Mouse (Mus musculus) brown adipose tissue, adult 24 weeks (tissue): ENCODE measurements around the gene Patz1. TPM values are rescaled to one million over a fixed set of nuclear protein-coding genes. Genes with fewer than 3 reads are reported as not detected.
A peak's percentile ranks its signal among the peaks of the same experiment; 100 is the strongest.

Source experiments
- H3K27ac ChIP-seq: fragments of 200-500 bp; replicated peaks from 2 replicates; pipeline ENCODE4 v1.5.1; 2012; ENCODE audit warnings: low read depth, mild to moderate bottlenecking, low read length
- H3K4me1 ChIP-seq: fragments of 200-500 bp; 2 replicates; pipeline ENCODE4 v1.6.1; 2012; ENCODE audit warnings: low read length, mixed read lengths; ENCODE audit not compliant: control insufficient read depth, insufficient read depth, insufficient read length
- H3K4me3 ChIP-seq: fragments of 200-500 bp; 2 replicates; pipeline ENCODE4 v1.5.1; 2012; ENCODE audit warnings: low read depth, mild to moderate bottlenecking, low read length, moderate library complexity; ENCODE audit not compliant: insufficient read depth
- polyA plus RNA-seq: library from polyadenylated mRNA; stranded (reverse); fragments of >200 nt; gene quantifications from 2 replicates; pipeline ENCODE4 v1.2.4, GENCODE M21; 2012; ENCODE audit not compliant: missing spikeins, insufficient read depth, insufficient read length

Gene Patz1
- polyA plus RNA-seq, 1 experiment: 4.0 TPM

DNA sequence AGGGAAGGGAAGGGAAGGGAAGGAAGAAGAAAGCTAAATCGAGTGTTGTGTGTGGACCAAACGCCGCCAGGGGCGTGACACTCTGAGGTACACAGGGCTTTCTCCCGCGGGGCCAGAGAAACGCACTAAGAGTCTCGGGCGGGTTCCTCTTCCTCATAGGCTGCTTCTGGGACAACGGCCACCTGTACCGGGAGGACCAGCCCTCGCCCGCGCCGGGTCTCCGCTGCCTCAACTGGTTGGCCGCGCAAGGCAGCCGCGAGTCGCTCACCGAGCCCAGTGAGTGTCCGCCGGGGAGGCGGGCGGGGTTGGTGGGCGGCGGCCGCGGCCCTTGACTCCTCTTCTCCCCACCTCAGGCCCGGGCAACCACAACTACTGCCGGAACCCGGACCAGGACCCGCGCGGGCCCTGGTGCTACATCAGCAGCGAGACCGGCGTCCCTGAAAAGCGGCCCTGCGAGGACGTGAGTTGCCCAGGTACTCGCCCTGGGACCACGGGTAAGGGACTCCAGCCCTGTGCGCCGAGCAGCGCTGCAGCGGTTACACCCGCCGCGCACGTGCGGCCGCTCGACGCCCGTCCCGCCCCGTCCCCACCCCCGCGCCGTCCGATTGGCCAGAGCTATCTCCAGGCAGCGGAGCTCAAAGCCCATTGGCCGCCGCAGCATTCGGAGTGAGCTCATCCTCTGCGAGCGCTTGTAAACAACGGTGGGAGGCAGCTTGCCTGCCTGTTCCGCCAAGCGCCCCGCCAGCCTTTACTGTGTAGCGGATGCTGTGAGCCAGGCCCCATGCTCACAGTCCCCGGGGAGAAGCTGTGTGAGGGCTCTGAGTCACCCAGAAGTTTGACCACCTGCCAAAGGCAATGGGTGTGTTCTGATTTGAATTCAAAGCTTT is 43.3 kb downstream of the Patz1 start:
- Histone ChIP-seq H3K27ac (peak overlapping the region; percentile 76), H3K4me3 (peak overlapping the region; percentile 61), H3K4me1 (peaks cover 30% of the 10 kb centered on the region)

DNA sequence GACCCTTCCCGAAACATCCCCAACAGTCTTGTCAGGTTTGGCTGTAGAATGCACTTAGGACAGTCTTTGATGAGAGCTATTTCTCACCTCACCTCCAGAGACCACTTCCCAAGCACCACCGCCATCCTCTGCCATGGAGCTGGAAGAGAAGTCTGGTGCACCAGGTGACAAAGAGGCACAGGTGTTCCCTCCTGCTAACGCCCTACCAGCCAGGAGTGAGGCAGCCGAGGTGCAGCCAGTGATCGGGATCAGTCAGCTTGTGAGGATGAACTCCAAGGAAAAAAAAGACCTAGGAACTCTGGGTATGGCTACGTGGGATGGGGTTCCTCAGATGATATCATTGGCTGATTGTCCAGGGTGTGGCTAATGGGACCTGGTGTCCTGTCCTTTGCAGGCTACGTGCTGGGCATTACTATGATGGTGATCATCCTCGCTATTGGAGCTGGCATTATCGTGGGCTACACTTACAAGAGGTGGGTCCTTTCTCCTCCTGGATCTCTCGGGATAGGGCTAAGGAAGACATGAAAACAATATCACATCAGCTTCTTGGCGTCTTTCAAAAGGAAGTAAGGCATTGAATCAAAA is 44.5 kb downstream of the Patz1 start:
- Histone ChIP-seq H3K4me3 (no peak overlapping the region), H3K27ac (peak overlapping the region; percentile 76), H3K4me1 (peaks cover 37% of the 10 kb centered on the region)

DNA sequence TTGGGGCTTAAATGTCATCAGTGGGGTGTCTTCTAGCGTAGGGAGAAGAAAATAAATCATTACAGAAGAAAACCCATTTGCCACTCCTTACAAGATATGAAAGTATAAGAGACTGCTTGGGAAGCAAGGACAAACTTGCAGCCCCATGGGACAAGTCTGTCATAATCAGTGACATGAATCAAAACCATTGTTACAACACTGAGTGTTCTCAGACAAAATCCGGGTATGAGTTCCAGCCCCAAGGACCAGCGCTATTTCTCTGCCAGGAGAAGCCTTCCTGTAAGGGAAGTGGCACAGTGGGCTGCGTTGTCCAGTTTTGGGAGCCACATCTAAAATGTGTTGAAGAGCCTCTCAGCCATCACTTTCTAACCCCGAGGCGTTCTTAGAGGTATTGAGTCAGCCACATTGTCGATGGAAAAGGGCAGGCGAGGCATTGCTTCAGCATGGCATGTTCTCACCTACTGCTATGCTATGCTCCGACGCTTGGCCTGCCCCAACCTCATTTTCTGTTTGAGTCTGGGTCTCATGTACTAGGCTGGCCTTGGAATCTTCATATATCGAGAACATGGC is 45.6 kb downstream of the Patz1 start:
- Histone ChIP-seq H3K4me1 (peaks cover 37% of the 10 kb centered on the region), H3K4me3 (no peak overlapping the region), H3K27ac (peak overlapping the region; percentile 25; the same call in 1 of the 2 replicates)

DNA sequence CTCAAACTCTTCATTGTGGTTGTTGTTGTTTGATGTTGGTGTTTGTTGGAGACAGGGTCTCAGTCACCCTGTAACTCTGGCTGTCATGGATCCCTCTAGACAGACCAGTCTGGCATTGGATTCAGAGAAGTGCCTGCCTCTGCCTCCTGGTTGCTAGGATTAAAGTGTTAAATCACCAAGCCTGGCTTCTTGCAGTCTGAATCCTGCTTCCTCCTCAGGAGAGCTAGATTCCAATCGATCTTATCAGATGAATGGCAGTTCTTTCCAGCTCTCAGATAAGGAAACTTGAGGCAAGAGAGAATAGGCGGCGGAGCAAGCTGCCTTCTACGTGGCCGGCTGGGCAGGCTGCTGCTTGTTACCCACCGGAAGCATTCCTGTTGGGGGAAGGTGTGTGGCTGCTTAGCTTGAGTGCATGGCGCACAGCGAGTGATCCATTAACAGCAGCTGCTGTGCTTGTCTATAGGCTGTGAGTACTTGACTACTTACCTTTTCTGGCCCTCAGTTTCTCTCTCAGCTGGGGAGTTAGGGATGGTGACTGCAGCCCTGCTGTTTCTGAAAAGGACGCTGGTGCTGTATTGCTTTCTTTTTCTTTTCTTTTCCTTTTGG is 46.1 kb downstream of the Patz1 start:
- peaks cover 37% of the 10 kb centered on the region for H3K4me1 ChIP-seq
- H3K27ac ChIP-seq: peak overlapping the region; percentile 25; the same call in 1 of the 2 replicates
- H3K4me3 ChIP-seq: no peak overlapping the region

DNA sequence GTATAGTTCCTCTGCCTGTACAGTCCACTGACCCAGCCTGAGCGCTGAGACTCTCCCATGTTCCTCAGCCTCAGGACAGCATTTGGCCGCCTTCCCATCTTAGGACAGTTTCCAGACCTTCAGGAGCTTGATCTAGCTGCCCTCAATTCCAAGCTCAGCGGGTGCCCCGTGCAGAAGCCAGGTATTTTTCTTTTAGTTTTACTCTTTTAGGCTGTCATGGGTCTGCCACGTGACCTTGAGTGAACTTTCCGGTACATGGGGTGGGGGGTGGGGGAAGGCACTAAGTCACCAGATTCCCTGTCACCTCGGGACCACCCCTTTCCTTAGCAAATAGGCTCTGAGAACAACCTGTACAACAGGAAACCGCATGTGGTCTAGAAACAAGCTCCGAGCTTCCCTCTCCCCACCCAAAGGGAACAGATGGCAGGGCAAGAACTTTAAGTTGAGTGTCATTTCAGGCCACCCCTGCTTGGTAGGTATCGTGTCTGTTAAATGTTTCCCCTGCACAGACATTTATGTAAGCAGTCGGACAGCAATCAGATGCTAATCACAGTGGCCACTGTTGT is 47.1 kb downstream of the Patz1 start:
- Histone ChIP-seq H3K4me1 (peaks cover 37% of the 10 kb centered on the region), H3K27ac (peak overlapping the region; percentile 51), H3K4me3 (no peak overlapping the region)

DNA sequence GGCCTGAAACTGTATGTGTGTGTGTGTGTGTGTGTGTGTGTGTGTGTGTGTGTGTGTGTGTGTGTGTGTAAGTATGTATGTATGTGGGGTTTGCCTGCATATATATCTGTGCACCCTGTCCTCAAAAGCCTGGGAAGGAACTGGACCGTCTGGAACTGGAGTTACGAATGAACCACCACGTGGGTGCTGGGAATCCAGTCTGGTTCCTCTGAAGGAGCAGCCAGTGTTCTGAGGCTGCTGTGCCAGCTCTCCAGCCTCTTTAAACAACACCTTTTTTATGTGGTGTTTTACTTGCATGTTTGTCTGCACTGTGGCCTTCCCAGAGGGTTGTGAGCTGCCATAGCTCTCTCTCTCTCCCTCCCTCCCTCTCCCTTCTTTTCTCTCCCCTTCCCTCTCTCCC is 47.9 kb downstream of the Patz1 start:
- Histone ChIP-seq H3K4me1 (peaks cover 37% of the 10 kb centered on the region), H3K4me3 (no peak overlapping the region), H3K27ac (no peak overlapping the region)

DNA sequence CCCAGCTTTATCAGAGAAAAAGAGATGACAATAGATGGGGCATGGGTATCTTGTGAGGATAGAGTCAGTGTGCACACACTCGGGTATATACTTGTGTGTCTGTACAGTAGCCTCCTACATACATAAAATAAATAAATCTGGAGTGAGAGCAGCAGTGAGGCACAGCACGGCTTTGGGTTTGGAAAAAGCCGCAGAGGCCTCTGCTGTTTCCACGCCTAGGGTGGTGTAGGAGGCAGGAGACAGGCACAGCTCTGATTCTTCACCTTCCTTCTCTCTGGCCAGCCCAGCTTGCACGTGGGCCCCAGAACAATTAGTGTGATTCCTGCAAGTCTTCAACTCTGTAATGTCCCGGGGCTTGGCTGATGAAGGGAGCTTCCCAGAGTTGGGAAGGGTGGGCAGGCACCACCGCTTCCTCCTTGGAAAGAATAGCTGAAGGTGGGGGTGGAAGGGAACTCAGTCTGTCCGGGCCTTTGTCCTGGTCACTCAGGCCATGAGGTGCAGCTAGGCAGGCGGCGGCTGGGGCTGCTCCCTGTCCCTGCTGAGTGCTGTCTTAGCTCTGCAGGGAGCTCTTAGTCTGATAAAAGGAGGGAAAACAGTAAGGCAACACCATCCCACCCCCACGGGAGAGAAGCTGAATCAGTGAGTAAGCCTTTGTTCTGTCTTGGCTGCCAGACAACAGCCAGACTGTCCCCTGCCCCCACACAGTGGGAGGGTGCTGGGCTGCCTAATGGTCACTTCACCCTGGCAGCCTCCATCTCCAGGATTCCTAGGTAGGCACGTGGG is 48.7 kb downstream of the Patz1 start:
- Histone ChIP-seq H3K4me1 (peaks cover 37% of the 10 kb centered on the region), H3K27ac (no peak overlapping the region; the same call in 1 of the 2 replicates), H3K4me3 (no peak overlapping the region)

DNA sequence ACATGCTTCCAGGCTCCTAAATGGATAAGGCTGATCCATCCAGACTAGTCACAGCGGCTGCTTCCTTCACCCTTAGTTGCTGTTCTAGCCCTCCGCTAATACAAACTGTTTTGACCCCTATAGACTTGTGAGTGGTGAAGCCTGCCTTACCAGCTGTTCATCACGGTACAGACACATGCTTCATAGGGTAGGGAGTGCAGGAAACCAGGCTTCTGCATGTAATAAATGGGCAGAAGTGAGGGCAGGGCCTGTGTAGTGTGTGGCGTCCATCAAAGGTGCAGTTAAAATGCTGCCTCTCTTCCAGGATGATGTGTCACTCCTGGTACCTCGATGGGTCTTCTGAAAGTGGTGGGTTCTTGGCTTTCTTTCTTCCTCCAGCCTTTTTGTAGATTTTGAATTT is 49.3 kb downstream of the Patz1 start:
- no peak overlapping the region for H3K4me3 ChIP-seq
- peaks cover 33% of the 10 kb centered on the region for H3K4me1 ChIP-seq
- H3K27ac ChIP-seq: no peak overlapping the region; the same call in 1 of the 2 replicates

DNA sequence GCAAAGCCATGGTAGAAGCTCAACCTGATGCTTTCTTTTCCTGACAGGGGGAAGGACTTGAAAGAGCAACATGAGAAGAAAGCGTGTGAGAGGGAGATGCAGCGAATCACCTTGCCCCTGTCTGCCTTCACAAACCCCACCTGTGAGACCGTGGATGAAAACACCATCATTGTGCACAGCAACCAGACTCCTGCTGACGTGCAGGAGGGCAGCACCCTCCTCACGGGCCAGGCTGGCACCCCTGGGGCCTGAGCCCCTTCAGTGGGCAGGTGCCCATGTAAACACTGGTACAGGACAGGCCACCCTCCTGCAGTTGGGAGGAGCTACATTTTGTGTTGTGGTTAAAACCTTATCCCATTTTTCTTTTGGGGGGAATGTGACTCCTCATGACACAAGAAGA is 52.8 kb downstream of the Patz1 start:
- Histone ChIP-seq H3K4me3 (no peak overlapping the region), H3K4me1 (0 out of 2 replicates have a peak, but pooled peaks cover 9% of the 10 kb centered on the region), H3K27ac (no peak overlapping the region)

DNA sequence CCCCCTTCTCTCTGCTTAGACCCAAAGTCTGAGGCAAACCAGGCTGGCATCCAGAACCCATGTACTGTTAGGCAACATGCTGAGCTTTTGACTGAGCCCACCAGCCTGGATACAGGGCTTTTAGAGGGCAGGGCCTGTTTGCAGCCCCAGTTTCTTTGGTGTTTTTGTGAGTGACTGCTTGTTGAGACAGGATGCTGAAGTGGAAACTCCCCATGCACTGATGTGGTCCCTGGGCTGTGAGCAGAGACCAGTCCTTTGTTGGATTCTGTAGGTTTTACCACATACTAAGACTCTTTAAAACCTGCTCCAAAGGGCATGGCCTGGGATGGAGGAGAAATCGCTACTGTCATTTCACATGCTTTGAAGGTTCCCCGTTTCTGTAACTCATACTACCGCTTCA is 56.2 kb downstream of the Patz1 start:
- Histone ChIP-seq H3K4me1 (peaks cover 8% of the 10 kb centered on the region), H3K4me3 (no peak overlapping the region), H3K27ac (no peak overlapping the region)

DNA sequence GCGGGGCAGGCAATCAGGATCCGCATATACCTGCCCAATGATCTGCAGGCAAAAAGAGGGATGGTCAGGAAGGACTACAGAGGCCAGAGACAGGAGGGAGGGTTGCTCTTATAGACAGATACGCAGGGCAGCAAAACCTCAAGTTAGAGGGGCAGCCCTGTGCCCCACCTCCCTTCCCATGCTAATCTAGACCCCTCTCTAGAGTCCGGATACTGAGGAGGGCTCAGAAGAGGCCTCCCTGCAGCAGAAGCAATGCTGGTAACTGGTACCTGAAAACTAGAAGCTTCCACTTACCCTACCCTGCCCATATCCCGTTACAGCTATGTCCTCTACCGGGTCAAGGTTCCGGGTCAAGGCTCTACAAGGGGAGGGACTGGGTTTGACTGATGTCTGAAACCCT is 57.7 kb downstream of the Patz1 start:
- no peak overlapping the region for H3K4me3 ChIP-seq
- no peak overlapping the region for H3K27ac ChIP-seq

DNA sequence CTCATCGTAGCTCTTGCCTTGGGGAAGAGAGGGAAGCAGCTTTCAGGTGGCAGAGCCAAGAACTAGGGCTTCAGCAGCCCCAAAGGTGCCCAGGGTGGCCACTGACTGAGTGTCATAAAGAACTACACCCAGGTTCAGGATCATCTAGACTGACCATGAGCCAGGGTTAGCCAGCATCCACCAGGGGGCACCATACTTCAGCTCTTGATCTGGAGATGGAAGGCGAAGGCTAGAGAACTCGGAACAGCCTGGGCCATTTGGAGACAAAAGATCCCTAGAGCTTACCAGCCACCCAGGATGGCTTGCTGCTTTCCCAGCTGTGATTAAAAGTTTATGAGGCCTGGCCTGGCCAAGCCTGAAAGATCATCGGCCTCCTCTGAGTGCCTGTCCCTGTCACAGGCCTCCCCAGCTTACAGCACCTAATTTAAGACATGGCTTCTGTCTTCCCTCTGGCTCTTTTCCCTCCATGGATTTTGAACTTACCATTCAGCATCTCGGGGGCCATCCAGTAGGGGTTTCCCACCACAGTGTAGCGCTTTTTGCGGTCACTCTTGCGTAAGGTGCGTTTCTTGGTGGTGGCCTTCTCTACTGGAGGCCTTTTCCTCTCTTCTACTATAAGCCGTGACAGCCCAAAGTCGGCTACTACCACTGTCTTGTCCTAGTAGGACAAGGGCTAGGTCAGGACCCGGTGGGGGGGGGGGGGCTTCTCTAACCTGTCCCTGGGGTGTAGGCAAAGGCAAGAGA is 58.6 kb downstream of the Patz1 start:
- H3K27ac ChIP-seq: no peak overlapping the region
- H3K4me1 ChIP-seq: peaks cover 8% of the 10 kb centered on the region
- H3K4me3 ChIP-seq: no peak overlapping the region

More for the DNA sequence above, 57.7 kb downstream of the Patz1 start:
- H3K4me1 ChIP-seq: peaks cover 8% of the 10 kb centered on the region

DNA sequence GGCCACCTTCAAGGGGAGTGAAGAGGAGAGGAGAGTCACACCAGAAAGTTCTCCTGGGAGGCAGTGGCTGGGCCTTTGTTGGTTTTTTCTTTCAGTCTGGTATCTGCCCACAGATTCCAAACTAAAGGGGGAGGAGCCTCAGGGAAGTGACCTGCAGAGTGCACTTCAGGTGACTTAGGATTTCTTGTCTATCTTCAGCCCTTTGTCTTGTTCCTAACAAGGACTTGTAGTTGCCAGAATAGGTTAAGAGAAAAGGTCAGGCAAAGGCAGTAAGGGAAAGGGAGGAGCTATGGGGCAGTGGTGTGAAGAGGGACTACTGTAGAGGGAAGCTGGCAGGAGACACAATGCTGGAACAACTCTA is 59.1 kb downstream of the Patz1 start:
- Histone ChIP-seq H3K4me1 (peaks cover 8% of the 10 kb centered on the region), H3K27ac (no peak overlapping the region), H3K4me3 (no peak overlapping the region)
